Mouse (Mus musculus) stomach, adult 2 months (tissue): Measurements from ENCODE around the gene Rad51. TPM values are rescaled to one million over a fixed set of nuclear protein-coding genes. Genes with fewer than 3 reads are reported as not detected.

Experiments
- polyA plus RNA-seq: library from polyadenylated mRNA; depleted of rRNA; stranded (reverse); fragments of >200 nt; gene quantifications from 2 replicates; pipeline ENCODE4 v1.2.3, GENCODE M21; 2012; rRNA removed

Gene Rad51
- polyA plus RNA-seq, result 1.2 and 1.9 TPM in 2 replicates

GRCm38 (mm10) chr2:119112438-119113112 is at the start of gene Rad51:
Gene Rad51 (plus strand): TSS chr2:119112793.

GRCm38 (mm10) chr2:119156681-119157572 is 44.3 kb downstream of the Rad51 start, which contains the start of gene Rmdn3:
Gene Rmdn3 (minus strand): TSS chr2:119157034.

GRCm38 (mm10) chr2:119166901-119167865 is 54.6 kb downstream of the Rad51 start, which contains the start of gene Gchfr:
Gene Gchfr (plus strand): TSS chr2:119167773.

GRCm38 (mm10) chr2:119173991-119174651 is 61.5 kb downstream of the Rad51 start, which contains the start of gene Gm14137:
Gene Gm14137 (plus strand): TSS chr2:119174509.

Other genes with a start within 250 kb of the Rad51 start
- 9.9 and 11.9 TPM in 2 replicates for gene Bahd1, start 212.4 kb upstream of the Rad51 start, polyA plus RNA-seq
- gene Chst14, start 186.3 kb upstream of the Rad51 start, polyA plus RNA-seq, result 4.3 and 6.2 TPM in 2 replicates
- gene Ccdc32, start 83.4 kb upstream of the Rad51 start, polyA plus RNA-seq, result 1.2 and 2.2 TPM in 2 replicates
- 0.45 and 1.2 TPM in 2 replicates for gene Rpusd2, start 78.0 kb upstream of the Rad51 start, polyA plus RNA-seq
- gene Knl1, start 65.7 kb upstream of the Rad51 start, polyA plus RNA-seq, result 0.04 TPM in 2 replicates
- gene Rmdn3, start 44.2 kb downstream of the Rad51 start, polyA plus RNA-seq, result 7.6 and 10.5 TPM in 2 replicates
- 0.13 and 0.42 TPM in 2 replicates for gene Gchfr, start 55.0 kb downstream of the Rad51 start, polyA plus RNA-seq
- gene Gm14137, start 61.7 kb downstream of the Rad51 start, polyA plus RNA-seq, result 0.47 and 1.6 TPM in 2 replicates
- gene Zfyve19, start 95.8 kb downstream of the Rad51 start, polyA plus RNA-seq, result 18.4 and 18.5 TPM in 2 replicates
- gene Dnajc17, start 96.0 kb downstream of the Rad51 start, polyA plus RNA-seq, result 1.6 and 3.4 TPM in 2 replicates
- 0.51 and 0.58 TPM in 2 replicates for gene Ppp1r14d, start 117.1 kb downstream of the Rad51 start, polyA plus RNA-seq
- 28.1 and 42.0 TPM in 2 replicates for gene Spint1, start 124.6 kb downstream of the Rad51 start, polyA plus RNA-seq
- 2.3 and 5.3 TPM in 2 replicates for gene Rhov, start 158.5 kb downstream of the Rad51 start, polyA plus RNA-seq
- 8.7 and 10.1 TPM in 2 replicates for gene Vps18, start 175.9 kb downstream of the Rad51 start, polyA plus RNA-seq
- 2.8 and 3.1 TPM in 2 replicates for gene Dll4, start 213.0 kb downstream of the Rad51 start, polyA plus RNA-seq
- gene Chac1, start 238.4 kb downstream of the Rad51 start, polyA plus RNA-seq, result 10.7 and 16.8 TPM in 2 replicates